Mouse (Mus musculus) mouse embryonic stem cell (cell line): ENCODE results near the gene Foxred1.

Experiments
- in situ Hi-C, 2 experiments: fragments of 300-500 bp; cut with MboI; formaldehyde crosslinking; loops; 1 replicate in 1 of 2; 3 replicates in 1 of 2; pipeline ENCODE4 v1.14.3; 2019 to 2020; ENCODE audit warnings: low sequenced_read_pairs in 2 of 2, low pct_unique_long_range_greater_than_20kb in 1 of 2, mixed read lengths in 1 of 2; ENCODE audit not compliant: unreplicated experiment in 1 of 2

Gene Foxred1

DNA sequence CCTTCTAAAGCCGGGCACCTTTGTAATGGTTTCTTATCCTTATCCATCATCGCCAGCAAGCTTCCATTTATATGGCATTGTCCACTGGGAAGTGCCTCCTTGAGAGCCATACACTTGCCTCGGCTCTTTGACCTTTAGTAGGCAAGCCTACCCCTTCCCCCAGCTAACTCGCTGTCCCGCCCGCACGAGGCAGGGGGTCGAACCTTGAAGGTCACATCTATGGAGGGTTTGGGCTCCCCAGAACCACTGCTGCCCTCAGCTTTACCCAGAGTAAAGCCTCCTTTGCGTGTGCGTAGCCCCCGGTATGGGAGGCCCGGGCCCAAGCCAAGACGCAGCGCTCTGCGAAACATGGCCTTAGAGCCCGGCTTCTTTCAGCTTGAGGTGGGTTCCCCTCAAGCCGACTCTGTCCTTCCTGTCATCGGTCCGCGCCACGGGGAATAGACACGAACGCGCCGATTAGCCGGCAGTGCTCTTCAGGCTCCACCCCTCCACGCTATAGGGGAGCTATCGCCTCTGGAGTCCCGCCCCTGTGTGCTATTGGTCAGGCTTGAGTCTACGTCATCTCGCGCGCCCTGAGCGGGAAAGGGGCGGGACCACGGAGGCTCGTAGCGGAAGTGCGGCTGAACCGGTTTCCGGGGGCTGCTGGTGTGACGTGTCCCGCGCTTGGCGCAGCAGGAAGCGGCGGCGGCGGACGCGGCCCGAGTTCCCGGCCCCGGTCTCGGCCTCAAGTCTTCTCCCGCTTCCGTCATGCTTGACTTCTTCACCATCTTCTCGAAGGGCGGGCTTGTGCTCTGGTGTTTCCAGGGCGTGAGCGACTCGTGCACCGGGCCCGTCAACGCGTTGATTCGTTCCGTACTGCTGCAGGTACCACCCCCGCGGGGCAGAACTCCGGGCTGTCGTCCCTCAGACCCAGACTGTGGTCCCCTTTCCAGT, at the start of gene Foxred1:
TSS of gene Foxred1 (minus strand) at position 514 of the 933 bp plus-strand sequence.
- in situ Hi-C loops = no loop called here

DNA sequence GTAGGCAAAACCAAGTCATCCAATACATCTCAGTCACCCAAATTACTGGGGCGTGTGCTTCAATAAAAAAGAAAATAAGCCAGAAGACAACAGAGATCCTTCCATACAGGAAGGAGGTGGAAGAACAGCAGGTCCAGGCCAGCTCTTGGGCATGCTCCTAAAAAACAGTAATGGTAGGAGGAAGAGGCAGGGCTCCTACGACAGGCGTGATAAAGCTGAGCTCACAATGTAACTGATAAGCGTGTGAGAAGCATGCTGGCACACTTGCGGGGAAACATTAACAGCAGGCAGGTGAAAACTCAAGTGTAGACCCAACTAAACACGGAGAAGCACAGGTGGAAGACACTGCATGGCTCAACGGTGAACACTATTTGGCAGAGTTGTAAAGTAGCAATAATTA, 46.5 kb upstream of the Foxred1 start:
- in situ Hi-C loops = no loop called here

DNA sequence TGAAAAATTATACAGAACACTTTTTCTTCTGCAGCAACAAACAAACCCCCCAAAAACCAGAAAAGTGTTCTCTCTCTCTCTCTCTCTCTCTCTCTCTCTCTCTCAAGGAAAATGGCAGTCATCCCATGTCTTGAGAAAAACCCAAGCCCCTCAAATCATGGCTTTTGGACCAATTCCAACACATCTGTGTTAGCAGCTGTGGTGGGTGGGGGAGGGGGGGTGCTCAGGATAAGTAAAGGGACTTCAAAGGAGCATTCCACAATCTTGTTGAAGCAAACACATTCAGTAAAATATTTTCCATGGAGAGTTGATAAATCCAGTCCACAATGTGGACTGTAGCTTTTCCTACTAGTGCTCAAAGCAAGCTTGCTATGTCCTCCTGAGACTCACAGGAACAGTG, 38.6 kb upstream of the Foxred1 start:
- in situ Hi-C loops = no loop called here

DNA sequence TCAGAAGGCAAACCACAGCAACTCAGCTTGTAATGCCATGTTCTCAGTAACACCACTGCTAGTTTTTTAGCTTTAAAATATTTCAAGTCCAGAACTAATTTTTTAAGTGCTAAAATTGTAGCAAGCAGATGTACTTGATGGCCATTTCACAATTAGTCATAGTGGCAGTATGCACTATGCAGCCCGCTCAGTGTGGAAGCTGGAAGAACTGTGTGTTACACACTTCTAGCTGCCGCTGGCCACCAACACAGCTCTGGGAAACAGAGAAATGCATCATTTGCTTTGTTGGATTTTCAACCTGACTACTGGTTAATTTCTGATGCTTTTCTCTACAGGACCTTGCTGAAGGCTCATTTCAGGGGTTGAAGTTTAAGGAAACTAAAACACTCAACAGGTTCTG, 36.5 kb upstream of the Foxred1 start:
- in situ Hi-C loops = no loop called here

DNA sequence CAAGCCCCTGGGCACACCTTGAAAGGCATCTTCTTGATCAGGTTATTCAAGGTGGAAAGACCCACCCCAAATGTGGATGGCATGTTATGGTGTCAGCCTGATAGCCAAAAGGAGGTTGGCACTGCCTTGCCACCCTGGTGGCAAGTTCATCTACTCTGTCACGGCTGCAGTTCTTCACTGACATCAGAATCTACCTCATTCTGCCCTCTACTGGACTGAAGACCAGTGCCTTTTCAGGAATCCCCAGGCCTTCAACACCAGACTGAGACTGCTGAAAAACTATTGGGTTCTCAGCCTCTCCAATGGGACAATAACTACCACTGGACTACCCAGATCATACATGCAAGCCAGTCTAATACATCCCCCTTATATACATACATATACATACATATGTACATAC, 28.9 kb upstream of the Foxred1 start:
- in situ Hi-C loops = no loop called here

DNA sequence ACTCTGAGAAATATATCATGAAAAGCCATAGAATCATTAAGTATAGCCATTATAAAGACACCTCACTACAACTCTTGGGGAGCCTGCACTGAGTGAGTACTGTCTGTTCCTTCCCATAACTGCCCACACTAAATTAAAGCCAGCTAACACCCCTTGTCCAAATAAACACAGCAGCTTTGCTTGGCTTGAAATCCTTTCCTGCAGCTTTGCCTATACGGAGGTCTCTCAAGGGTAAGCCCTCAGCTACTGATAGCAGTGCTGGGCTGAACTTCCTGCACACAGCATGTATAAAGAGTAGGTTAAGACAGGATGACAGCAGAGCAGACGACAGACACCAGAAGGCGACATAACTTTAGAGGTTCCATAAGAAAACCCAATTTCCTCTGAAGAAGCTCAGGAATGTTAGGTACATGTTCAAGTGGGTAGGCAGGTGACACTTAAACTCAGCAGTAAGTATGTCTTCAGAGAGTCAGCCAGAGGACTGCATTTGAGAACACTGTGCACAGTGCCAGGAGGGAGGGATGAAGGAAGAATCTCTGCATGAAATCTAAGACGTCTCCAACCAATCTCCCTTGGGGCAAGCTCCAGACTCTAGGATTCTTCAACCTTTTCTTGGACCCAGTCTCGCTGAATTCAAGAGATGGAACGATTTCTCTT, 28.2 kb upstream of the Foxred1 start:
- in situ Hi-C loops = no loop called here

DNA sequence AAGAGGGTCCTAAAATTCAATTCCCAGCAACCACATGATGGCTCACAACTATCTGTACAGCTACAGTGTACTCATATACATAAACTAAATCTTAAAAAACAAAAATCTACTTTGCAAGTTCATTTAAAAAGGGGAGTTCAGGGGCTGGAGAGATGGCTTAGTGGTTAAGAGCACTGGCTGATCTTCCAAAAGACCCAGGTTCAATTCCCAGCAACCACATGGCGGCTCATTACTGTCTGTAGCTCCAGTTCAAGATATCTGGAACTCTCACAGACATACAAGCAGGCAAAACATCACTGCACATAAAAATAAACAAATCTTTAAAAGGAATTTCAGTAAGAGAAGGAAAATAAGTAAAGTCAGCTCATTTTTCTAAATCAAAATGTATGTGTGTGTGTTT, 27.5 kb upstream of the Foxred1 start:
- in situ Hi-C loops = no loop called here

DNA sequence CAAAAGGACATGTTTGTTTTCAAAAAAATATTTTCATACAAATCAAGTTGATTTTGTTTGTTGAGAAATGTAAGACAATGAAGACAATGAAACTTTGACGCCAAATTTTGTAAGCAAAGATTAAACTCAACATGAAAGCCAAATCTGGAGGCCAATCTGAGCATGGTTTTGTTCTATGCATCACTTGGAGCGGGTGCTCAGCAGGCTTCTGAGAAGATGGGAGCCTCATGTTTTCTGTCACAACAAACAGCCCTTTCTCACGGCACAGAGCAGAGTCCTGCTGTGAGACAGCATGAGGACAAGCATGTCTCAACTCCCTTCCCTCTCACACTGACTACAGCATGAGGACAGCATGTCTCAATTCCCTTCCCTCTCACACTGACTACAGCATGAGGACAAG, 25.1 kb upstream of the Foxred1 start:
- in situ Hi-C loops = no loop called here

DNA sequence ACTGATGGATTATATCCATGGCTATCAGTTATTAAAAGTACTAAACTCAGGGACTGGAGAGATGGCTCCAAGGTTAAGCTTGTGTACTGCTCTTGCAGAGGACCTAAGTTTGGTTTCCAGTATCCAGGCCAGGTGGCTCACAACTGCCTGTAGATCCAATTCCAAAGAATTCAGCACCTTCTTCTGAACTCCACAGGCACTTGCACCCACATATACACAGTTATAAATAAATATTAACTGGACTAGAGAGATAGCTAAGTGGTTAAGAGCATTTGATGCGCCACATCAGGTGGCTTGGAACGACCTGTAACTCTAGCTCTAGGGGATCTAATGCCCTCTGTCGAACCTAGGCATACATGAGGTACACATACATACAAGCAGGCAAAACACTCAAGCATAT, 17.8 kb upstream of the Foxred1 start:
- in situ Hi-C loops = no loop called here

DNA sequence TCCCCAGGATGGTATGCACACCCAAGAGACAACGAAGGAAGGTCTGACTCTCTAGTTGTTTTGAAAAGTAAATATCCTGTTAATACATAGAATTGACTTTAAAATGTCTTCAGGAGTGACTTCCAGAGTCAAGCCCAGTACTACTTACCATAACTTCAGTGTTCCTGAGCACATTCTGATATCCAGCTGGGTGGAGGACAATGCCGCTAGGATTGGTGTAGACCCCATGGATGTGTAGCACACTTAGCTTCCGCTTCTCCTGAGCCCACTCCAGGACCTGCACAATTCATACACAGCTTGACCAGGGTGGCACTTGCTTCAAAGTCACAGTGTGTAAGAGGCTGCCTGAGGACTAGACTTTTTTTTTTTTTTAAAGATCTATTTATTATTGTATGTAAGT, 12.6 kb upstream of the Foxred1 start:
- in situ Hi-C loops = no loop called here

DNA sequence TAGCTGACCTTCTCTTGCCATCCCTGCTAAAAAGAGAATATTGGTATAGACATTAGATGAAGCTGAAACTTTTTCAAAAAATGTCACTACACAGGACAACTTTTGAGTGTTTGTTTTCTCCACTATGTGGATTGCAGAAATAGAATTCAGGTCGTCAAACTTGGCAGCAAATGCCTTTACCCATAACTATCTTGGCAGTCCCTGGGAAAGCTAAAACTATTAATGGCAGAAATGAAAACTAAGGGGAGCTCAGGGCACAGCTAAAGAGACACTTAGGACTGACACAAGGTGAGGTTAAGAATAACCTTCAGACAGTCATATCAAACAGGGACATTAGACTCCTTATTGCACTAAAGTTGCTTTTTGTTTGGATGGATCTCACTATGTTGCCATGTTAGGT, 7.1 kb upstream of the Foxred1 start:
- in situ Hi-C loops = no loop called here

DNA sequence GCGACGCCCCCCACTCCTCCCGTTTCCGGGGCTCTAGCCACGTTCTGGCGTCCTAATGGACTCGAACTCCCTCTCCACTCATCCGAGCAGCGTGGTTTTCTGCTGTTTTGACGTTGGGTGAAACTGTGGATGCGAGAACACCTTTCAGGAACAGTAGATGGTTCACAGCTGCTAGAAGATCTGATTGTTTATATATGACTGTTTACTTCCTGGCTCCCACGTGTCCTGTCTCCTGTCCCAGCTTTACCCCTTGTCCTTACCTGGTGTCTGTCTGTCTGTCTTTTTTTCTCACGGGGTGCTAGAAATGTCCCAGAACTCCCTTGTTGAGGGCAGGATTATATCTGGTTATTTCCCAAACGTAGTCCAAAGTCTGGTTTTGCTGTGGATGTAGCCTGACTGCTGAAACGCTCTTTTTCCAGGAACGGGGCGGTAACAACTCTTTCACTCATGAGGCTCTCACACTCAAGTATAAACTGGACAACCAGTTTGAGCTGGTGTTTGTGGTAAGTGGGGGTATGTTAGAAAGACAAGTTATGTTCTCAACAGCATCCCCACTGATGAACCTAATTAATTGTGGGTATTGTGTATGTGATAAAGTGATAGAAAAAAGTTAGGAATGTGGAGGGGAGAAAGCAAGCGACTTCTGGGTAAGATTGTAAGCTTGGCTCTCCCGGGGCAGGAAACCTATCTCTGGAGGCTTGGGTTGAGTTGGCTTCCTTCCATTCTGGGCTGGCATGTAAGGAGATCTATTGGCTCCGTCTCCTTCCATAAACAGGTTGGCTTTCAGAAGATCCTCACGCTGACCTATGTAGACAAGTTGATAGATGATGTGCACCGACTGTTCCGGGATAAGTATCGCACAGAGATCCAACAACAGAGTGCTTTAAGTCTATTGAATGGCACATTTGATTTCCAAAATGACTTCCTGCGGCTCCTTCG, 987 bp upstream of the Foxred1 start:
- in situ Hi-C loops = no loop called here

DNA sequence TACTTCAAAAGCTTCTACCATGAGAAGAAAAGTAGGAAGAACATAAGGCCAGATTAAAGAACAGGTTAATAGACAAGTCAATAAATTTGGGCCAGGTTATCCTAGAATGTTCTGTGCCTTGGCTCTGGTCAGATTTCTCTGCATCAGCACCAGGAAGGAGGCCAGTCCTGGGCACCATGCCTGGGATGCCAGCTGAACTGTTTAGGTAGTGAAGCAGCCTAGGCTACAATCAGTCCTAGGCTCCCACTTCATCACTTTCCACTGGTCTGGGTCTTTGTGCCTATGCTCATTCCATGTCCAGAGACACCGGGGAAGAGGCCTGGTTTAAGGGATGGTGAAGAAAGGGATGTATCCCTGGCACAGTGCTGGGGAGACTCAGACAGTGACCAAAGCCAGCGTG, 6.4 kb downstream of the Foxred1 start:
- in situ Hi-C loops = no loop called here

DNA sequence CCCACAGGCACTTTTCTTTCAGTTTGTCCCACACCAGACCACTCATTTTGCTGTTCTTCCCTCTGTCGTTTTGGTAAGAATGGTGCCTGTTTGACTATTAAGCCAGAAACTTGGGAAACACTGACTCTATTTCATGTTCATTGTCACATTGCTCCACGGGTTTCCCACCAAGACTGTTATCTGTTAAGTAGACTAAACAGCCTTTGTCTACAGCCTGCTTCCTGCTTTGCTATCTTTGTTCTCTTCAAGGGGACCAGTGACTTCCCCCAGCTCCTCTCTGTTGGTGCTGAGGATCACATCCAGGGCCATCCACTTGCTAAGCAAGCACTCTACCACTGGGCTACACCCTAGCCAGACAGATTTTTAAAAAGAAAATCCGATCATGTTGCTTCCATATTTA, 7.3 kb downstream of the Foxred1 start:
- in situ Hi-C loops = no loop called here

DNA sequence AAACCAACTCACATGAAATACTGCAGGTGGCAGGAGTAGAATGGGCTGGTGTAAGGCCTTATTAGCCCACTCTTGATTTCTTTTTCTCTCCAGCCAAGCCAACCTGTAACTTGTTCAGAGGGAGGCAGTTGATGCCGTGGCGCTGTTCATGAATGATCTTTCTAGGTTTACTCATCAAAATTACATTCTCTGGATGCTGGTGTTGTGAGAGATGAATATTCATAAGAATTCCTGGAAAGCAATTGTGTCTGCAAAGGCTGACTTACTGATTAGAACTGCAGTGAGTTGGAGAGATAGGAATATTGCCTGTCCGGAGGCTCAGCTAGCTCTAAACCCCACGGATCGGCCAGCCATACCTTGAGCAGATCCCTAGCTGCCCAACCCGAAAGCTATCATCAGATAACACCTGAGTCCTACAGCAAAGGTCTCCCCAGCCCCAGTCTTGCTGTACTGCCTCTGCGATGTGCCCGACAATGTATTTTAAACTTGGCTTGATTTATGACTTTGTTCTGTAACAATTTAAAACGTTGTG, 10.3 kb downstream of the Foxred1 start:
- in situ Hi-C loops = no loop called here

DNA sequence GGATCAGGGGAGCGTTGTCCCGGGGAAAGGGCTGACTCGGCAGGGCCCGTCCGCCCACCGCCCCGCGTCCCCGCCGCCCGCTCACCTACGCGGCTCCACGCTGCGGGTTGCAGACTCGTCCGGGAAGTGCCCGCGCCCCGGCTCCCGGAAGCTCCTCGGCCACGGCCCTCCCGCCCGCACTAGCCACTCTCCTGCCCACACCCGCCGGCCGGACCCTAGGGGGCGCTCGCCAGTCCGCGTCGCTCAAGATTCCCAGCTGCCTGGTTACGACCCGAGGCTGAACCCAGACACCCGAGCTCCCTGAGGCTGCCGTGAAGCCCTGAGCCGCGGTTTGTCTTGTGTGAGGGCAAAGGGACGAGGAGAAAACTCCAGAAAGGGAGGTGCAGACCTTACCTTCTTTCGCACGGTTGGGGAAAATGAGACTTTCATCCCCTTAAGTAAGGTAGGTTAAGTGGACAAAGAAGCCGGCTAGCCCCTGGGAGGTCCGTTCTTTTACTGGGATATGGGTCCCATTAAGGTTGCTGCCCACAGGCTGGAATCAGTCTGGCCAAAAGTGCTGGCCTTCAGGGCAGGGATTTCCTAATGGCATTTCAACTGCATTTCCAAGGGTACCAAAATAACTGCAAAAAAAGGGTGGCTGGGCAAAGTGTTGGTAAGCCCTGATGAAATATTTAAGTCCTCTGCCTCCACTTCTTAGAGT, 10.9 kb downstream of the Foxred1 start, which contains the start of the genes Srpr and Tirap:
TSS of gene Srpr (plus strand) at position 404 of the 700 bp plus-strand sequence.
TSS of gene Tirap (minus strand) at position 520 of the 700 bp plus-strand sequence.
- in situ Hi-C loops = no loop called here

DNA sequence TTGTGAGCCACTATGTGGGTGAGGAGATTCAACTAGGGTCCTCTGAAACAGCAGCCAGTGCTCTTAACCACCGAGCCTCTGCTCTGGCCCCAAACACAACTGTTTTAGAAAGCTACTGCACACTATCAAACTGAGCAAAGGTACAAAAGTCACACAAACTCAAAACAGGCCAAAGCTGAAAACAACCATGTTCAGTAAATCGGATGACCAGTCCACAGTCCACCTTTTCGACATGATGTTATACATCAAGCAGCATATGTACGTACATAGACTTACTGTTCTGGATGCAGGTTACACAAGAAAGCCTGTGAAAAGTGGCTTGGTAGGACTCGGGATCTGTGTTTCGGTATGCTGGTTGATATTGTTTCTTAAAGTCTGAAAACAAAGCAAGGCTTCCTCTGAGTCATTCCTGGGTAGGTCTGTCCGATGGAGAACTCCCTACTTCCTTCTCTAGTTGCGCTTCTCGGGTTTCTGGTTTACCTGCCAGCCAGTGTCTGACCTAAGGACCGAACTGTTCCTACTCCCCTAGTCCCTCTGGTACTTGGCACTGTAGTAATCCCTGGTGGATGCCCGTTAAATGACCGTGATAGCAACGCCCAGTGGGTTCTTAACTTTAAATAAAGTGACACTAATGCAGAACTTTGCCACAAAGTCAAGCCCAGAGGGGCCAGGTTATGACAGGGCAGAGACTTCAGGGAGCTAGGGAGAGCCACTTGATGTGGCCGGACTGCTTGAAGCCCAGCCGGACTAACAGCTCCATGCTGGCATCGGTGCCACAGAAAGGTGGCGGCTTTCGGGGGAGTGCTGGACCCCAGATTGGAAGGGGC, 11.7 kb downstream of the Foxred1 start:
- in situ Hi-C loops = no loop called here
